Mouse (Mus musculus): Measurements from ENCODE around the gene Numb. TPM values are rescaled to one million over a fixed set of nuclear protein-coding genes. Genes with fewer than 3 reads are reported as not detected.

Numb gene
- polyA plus RNA-seq, 1 experiment from 2014 or later, result 52.6 TPM

DNA sequence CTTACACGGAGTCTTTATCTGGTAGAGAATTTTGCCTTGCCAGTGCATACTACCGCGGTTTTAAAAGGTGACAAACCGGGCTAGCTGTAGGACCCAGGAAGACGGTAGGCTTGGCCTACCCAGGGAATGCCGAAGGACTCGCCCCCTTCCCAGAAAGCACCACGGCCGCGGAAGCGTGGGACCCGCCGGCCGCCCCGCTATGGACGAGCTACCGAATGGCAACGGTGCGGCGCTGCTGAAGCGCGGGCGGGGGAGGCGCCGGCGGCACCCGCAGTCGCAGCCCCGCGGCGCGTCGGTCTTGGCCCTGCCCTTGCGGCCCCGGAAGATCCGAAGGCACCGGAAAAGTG lies 28.7 kb upstream of the Numb start, which contains the start of gene Riox1:
TSS of gene Riox1 (plus strand) at position 116 of the 347 bp plus-strand sequence.
- Histone ChIP-seq H3K4me1 (ENCODE audit: insufficient read depth, low read depth, low read length) (0 out of 2 replicates have a peak, but pooled peaks cover 5% of the 10 kb centered on the region), H3K9me3 (ENCODE audit: low read length) (no peaks in the 10 kb centered on the region), H3K27ac (ENCODE audit: low read length) (peak within 1 kb of the TSS; percentile 84), H3K9ac (replicated peaks; ENCODE audit: low read depth) (peak within 1 kb of the TSS; percentile 79), H3K4me2 (replicated peaks; ENCODE audit: low read depth, low read length) (peak within 1 kb of the TSS; percentile 98), H3K4me3 (ENCODE audit: low read depth, low read length) (peak within 1 kb of the TSS; percentile 78), H3K27me3 (replicated peaks; ENCODE audit: insufficient read depth, low read length) (no peaks in the 10 kb centered on the region), H3K36me3 (ENCODE audit: insufficient read depth, low read length) (no peaks in the 10 kb centered on the region)
- 1% methylated on average over 34 of the region's 37 CpGs for WGBS
- TF ChIP-seq EP300 (IDR thresholded peaks at IDR 0.05) (peak; percentile 35; the same call in 1 of the 2 replicates), CTCF (IDR thresholded peaks at IDR 0.05) (no peak)
- DNase-seq (ENCODE audit: low spot score) (peak; percentile 94), ATAC-seq (peak; percentile 86)

GRCm38 (mm10) chr12:83949776-83950492 lies 28.2 kb upstream of the Numb start:
- TF ChIP-seq EP300 (IDR thresholded peaks at IDR 0.05) (0 out of 2 replicates have a peak, but pooled peaks have one; percentile 8), CTCF (IDR thresholded peaks at IDR 0.05) (no peak)
- WGBS, result 18% methylated on average over 11 of the region's 11 CpGs

DNA sequence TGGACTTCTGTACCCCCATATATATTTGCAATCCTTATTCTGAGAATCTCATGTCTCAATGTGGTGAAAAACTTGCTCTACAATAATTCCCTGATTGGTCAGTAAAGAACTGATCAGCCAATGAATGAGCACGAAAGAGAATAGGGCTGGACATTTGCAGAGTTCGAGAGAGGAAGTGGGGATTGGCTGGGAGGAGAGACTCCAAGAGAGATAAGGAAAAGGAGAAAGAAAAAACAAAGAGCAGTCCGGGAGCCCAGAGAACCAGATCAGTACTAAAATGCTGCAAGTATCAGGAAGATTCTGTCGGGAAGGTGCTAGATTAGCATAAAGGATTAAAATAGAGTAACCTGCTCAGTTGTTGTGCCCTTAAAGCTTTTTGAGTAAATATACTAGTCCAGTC lies 27.3 kb upstream of the Numb start:
- Histone ChIP-seq H3K27me3 (replicated peaks; ENCODE audit: insufficient read depth, low read length) (no peaks in the 10 kb centered on the region), H3K9me3 (ENCODE audit: low read length) (no peaks in the 10 kb centered on the region), H3K4me2 (replicated peaks; ENCODE audit: low read depth, low read length) (no peak overlapping the region), H3K9ac (replicated peaks; ENCODE audit: low read depth) (no peak overlapping the region), H3K4me1 (ENCODE audit: insufficient read depth, low read depth, low read length) (0 out of 2 replicates have a peak, but pooled peaks cover 5% of the 10 kb centered on the region), H3K4me3 (ENCODE audit: low read depth, low read length) (no peak overlapping the region), H3K27ac (ENCODE audit: low read length) (no peak overlapping the region), H3K36me3 (ENCODE audit: insufficient read depth, low read length) (no peaks in the 10 kb centered on the region)
- TF ChIP-seq CTCF (IDR thresholded peaks at IDR 0.05), result no peak
- no peak for TF ChIP-seq EP300 (IDR thresholded peaks at IDR 0.05)
- DNase-seq (ENCODE audit: low spot score), result no peak
- 48% methylated on average over 4 of the region's 4 CpGs for WGBS
- no peak for ATAC-seq

More at GRCm38 (mm10) chr12:83949776-83950492, 28.2 kb upstream of the Numb start:
- no peaks in the 10 kb centered on the region for H3K27me3 ChIP-seq (replicated peaks; ENCODE audit: insufficient read depth, low read length)
- DNase-seq (ENCODE audit: low spot score) (no peak), ATAC-seq (no peak)
- 0 out of 2 replicates have a peak, but pooled peaks cover 5% of the 10 kb centered on the region for H3K4me1 ChIP-seq (ENCODE audit: insufficient read depth, low read depth, low read length)
- peak overlapping the region; percentile 79; the same call in 1 of the 2 replicates for H3K9ac ChIP-seq (replicated peaks; ENCODE audit: low read depth)
- H3K9me3 ChIP-seq (ENCODE audit: low read length), result no peaks in the 10 kb centered on the region
- peak overlapping the region; percentile 78 for H3K4me3 ChIP-seq (ENCODE audit: low read depth, low read length)
- H3K27ac ChIP-seq (ENCODE audit: low read length), result peak overlapping the region; percentile 84
- H3K36me3 ChIP-seq (ENCODE audit: insufficient read depth, low read length), result no peaks in the 10 kb centered on the region
- peak overlapping the region; percentile 98 for H3K4me2 ChIP-seq (replicated peaks; ENCODE audit: low read depth, low read length)

DNA sequence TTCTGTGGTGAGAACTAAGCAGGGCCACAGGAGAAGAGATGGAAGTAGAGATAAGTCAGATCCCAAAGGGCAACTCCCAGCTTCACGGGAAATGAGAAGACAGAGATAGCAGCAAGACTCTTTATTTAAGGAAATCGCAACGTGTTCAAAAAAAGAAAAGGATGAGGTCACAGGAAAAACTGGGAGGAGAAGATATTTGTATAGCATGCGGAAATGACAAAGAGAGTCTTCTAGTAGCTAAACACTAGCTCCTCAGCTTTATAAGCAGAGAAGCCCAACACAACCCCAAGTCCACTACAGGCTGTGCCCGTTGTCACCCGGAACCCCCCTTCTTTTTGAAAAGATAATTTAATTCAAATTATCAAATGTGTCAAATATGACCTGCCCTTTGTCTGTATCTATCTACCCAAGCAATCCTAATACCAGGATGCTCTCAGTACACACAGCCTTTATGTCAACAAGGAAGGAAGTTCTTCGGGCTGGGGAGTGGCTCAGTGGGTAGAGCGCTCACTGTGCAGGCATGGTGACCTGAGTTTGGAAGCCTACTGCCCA lies 25.6 kb upstream of the Numb start:
- peak; percentile 97 for TF ChIP-seq EP300 (IDR thresholded peaks at IDR 0.05)
- TF ChIP-seq CTCF (IDR thresholded peaks at IDR 0.05), result no peak
- WGBS, result 61% methylated on average over 8 of the region's 8 CpGs
- Histone ChIP-seq H3K36me3 (ENCODE audit: insufficient read depth, low read length) (no peaks in the 10 kb centered on the region), H3K4me2 (replicated peaks; ENCODE audit: low read depth, low read length) (no peak overlapping the region), H3K27ac (ENCODE audit: low read length) (peak overlapping the region; percentile 52; the same call in 1 of the 2 replicates), H3K9ac (replicated peaks; ENCODE audit: low read depth) (no peak overlapping the region), H3K4me3 (ENCODE audit: low read depth, low read length) (no peak overlapping the region), H3K9me3 (ENCODE audit: low read length) (no peaks in the 10 kb centered on the region), H3K27me3 (replicated peaks; ENCODE audit: insufficient read depth, low read length) (no peaks in the 10 kb centered on the region), H3K4me1 (ENCODE audit: insufficient read depth, low read depth, low read length) (0 out of 2 replicates have a peak, but pooled peaks cover 4% of the 10 kb centered on the region)
- ATAC-seq (peak; percentile 81), DNase-seq (ENCODE audit: low spot score) (peak; percentile 75)

DNA sequence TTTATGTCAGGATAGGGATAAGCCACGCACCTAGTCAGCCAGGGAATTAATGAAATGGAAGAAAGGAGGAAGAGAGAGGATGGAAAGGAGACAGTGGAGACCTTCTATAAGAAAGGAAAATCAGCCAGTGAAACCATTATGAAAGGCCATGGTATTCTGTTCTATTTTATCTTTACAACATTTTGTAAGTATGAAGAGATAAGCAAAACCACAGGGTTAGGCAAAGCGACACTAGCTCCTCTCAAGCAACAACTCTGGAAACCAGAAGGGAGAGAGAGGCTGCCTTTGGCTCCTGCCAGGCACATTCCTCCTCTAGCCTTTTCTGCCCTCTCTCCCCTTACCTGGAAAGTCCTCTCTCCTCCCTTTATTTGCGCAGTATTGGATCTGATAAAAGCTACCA lies 20.2 kb upstream of the Numb start:
- H3K9ac ChIP-seq (replicated peaks; ENCODE audit: low read depth), result no peak overlapping the region
- no peaks in the 10 kb centered on the region for H3K9me3 ChIP-seq (ENCODE audit: low read length)
- no peak for TF ChIP-seq EP300 (IDR thresholded peaks at IDR 0.05)
- TF ChIP-seq CTCF (IDR thresholded peaks at IDR 0.05), result no peak
- ATAC-seq (no peak), DNase-seq (ENCODE audit: low spot score) (no peak)
- WGBS, result 62% methylated on average over 3 of the region's 3 CpGs
- H3K4me3 ChIP-seq (ENCODE audit: low read depth, low read length), result no peak overlapping the region
- H3K27me3 ChIP-seq (replicated peaks; ENCODE audit: insufficient read depth, low read length), result no peaks in the 10 kb centered on the region
- H3K36me3 ChIP-seq (ENCODE audit: insufficient read depth, low read length), result no peaks in the 10 kb centered on the region
- no peak overlapping the region for H3K27ac ChIP-seq (ENCODE audit: low read length)
- no peaks in the 10 kb centered on the region for H3K4me1 ChIP-seq (ENCODE audit: insufficient read depth, low read depth, low read length)
- no peak overlapping the region for H3K4me2 ChIP-seq (replicated peaks; ENCODE audit: low read depth, low read length)

- Histone ChIP-seq H3K9ac (replicated peaks; ENCODE audit: low read depth) (no peak overlapping the region), H3K36me3 (ENCODE audit: insufficient read depth, low read length) (no peaks in the 10 kb centered on the region), H3K27ac (ENCODE audit: low read length) (peak overlapping the region; percentile 14; the same call in 1 of the 2 replicates), H3K4me2 (replicated peaks; ENCODE audit: low read depth, low read length) (no peak overlapping the region), H3K4me1 (ENCODE audit: insufficient read depth, low read depth, low read length) (no peaks in the 10 kb centered on the region), H3K9me3 (ENCODE audit: low read length) (no peaks in the 10 kb centered on the region), H3K27me3 (replicated peaks; ENCODE audit: insufficient read depth, low read length) (no peaks in the 10 kb centered on the region), H3K4me3 (ENCODE audit: low read depth, low read length) (no peak overlapping the region)
- TF ChIP-seq CTCF (IDR thresholded peaks at IDR 0.05) (no peak), EP300 (IDR thresholded peaks at IDR 0.05) (peak; percentile 64)
- DNase-seq (ENCODE audit: low spot score) (peak; percentile 45), ATAC-seq (peak; percentile 35; the same call in 1 of the 2 replicates)
- WGBS, result 53% methylated on average over 4 of the region's 4 CpGs
Observed at GRCm38 (mm10) chr12:83940031-83940430, 18.3 kb upstream of the Numb start.

All from lung, postnatal 0 days (tissue).